Comparison of ENCODE assay signal across 8 mouse cellular contexts in the genomic region with DNA sequence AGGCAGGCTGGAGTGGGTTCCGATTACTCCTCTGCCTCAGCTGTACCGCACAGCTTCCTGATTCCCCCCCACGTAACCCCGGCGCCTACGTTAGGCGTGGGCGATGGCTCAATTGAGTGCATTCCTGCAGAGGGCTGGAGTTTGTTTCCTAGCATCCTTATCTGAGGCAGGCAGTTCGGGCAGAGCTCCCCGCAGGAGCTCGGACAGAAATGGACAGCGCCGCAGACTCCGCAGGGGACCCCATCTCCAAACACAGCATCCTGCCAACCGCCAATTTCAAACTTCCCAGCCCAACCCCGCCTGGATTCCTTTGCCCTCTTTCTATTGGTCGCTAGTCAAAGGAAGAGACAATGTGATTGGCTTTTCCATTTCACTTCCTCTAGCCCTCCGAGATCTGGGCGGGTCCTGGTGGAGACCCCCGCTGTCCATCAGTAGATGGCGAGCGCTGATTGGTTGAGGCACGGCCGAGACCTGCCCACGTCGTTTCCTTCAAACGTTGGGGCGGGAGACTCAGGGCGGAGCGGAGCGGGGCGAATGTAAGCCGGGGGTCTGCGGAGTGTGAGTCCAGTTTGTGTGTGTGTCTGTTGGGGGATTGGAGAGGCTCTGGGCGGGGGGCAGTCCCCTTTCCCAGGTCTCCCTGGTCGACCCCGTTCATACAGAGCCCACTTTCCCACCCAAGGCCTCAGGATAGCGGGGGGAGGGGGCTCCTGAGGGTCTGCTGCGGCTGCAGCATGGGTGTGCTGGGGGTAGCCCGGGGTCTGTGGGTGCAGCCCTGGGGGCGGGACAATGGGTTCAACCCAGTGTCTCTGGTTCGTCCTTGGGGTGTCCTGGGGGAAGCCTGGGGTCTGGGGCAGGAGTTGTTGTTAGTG. TPM values are rescaled to one million over a fixed set of nuclear protein-coding genes. Genes with fewer than 3 reads are reported as not detected.
DNase-seq lines count a peak whose midpoint lies in the region; ATAC-seq and TF ChIP-seq lines count a peak whose summit lies in the region.

A gene (plus strand): TSS at position 513 of the 869 bp plus-strand sequence.

- H3K36me3 ChIP-seq in hindbrain, embryonic 12.5 days, result peaks cover 6% of the 10 kb centered on the region; the same call in 1 of the 2 replicates

- DNase-seq in Patski (ENCODE audit: low read depth, low spot score), result peak; percentile 83
- DNase-seq in cerebellum, postnatal 10 days, result peak; percentile 97
- DNase-seq in frontal cortex, postnatal 10 days (ENCODE audit: low spot score in 2 of 2), result peak; percentile 89 to 92
- peak; percentile 82 to 94 for DNase-seq in layer of hippocampus, postnatal 14 days (ENCODE audit: low spot score in 2 of 2)
- peak; percentile 95 for DNase-seq in lung, postnatal 10 days
- peak; percentile 83 for DNase-seq in ovary, postnatal 14 days (ENCODE audit: low spot score)
- DNase-seq in thymus, postnatal 10 days (ENCODE audit: low spot score in 2 of 2), result peak; percentile 94 to 96

- H3K9ac ChIP-seq in hindbrain, embryonic 12.5 days, result peak within 1 kb of the TSS; percentile 72

- in situ Hi-C loops in Patski (cut with MboI; ENCODE audit: low pct_unique_long_range_greater_than_20kb), result no loop called here

- POLR2A ChIA-PET in Patski (lab: Charles Lee), result interaction anchor here (1.0 kb wide), 1 partner anchor 12 kb away, joined by 4 read pairs; no protein-coding TSS in a partner anchor

- peak within 1 kb of the TSS; percentile 50; the same call in 1 of the 2 replicates for H3K27ac ChIP-seq in hindbrain, embryonic 12.5 days

- TF ChIP-seq CTCF in Patski (IDR thresholded peaks at IDR 0.05), result no peak

- CTCF ChIA-PET in Patski (lab: Charles Lee), result no interaction called here

- H3K4me1 ChIP-seq in hindbrain, embryonic 12.5 days, result peaks cover 19% of the 10 kb centered on the region

- H3K4me3 ChIP-seq in hindbrain, embryonic 12.5 days, result peak within 1 kb of the TSS; percentile 67

- WGBS in hindbrain, embryonic 12.5 days, result under 1% methylated on average over 42 of the region's 42 CpGs

- H3K9me3 ChIP-seq in hindbrain, embryonic 12.5 days (replicated peaks), result no peaks in the 10 kb centered on the region

- H3K27me3 ChIP-seq in Patski, result no peaks in the 10 kb centered on the region
- H3K27me3 ChIP-seq in hindbrain, embryonic 12.5 days, result no peaks in the 10 kb centered on the region

- peak within 1 kb of the TSS; percentile 98 for H3K4me2 ChIP-seq in hindbrain, embryonic 12.5 days (replicated peaks)

- peak; percentile 98 for ATAC-seq in Patski
- ATAC-seq in hindbrain, embryonic 12.5 days (ENCODE audit: low FRiP score), result peak; percentile 97

RNA-seq across cellular contexts. Expression of the gene that starts here (rescaled TPM):
- 11.7 TPM for polyA plus RNA-seq in Patski (2021)
- polyA plus RNA-seq in hindbrain, embryonic 12.5 days (2016; fragmentation: Nextera tagmentation; extraction: Ambion mirVana), result 30.9 and 35.0 TPM in 2 replicates
- total RNA-seq in layer of hippocampus, postnatal 14 days (2021), result 10 to 100 TPM; 44.1 to 78.4 TPM

Comparison
In these comparisons a context has a peak if more than half of its experiments do, and no peak if none do; other contexts are left out.
1. Peak in every context shown above with its lines: DNase-seq, ATAC-seq, H3K4me3 ChIP-seq and H3K27ac ChIP-seq.